Mouse (Mus musculus): ENCODE measurements around the gene Dnase1l3. TPM values are rescaled to one million over a fixed set of nuclear protein-coding genes. Genes with fewer than 3 reads are reported as not detected.

The Dnase1l3 gene
- total RNA-seq, 2 experiments from 2014 or later: not detected

Other genes starting within 250 kb of the Dnase1l3 start
- gene Gm26661, start 203.0 kb downstream of the Dnase1l3 start, total RNA-seq (2021): not detected
- gene Flnb, start 176.6 kb downstream of the Dnase1l3 start, total RNA-seq (2021): 10 to 100 TPM; 20.7 to 44.9 TPM
- gene Gm45521, start 37.3 kb downstream of the Dnase1l3 start, total RNA-seq (2021): not detected
- gene Abhd6, start 8.3 kb upstream of the Dnase1l3 start, total RNA-seq (2021): 10 to 100 TPM; 63.4 to 74.0 TPM
- gene Rpp14, start 85.8 kb upstream of the Dnase1l3 start, total RNA-seq (2021): 10 to 100 TPM; 31.0 to 38.3 TPM
- 10 to 100 TPM; 27.9 to 37.0 TPM for gene Pxk, start 103.6 kb upstream of the Dnase1l3 start, total RNA-seq (2021)
- 100 to 1,000 TPM; 160 to 164 TPM for gene Pdhb, start 178.5 kb upstream of the Dnase1l3 start, total RNA-seq (2021)
- gene Kctd6, start 219.6 kb upstream of the Dnase1l3 start, total RNA-seq (2021): 10 to 100 TPM; 36.5 to 40.9 TPM